Mouse (Mus musculus): ENCODE data around the gene Meis1.
A peak's percentile ranks its signal among the peaks of the same experiment; 100 is the strongest.

The Meis1 gene

GRCm38 (mm10) chr11:18874278-18875000 lies 144.3 kb downstream of the Meis1 start:
- peak in 1 of 2 experiments; percentile 4 for DNase-seq

DNA sequence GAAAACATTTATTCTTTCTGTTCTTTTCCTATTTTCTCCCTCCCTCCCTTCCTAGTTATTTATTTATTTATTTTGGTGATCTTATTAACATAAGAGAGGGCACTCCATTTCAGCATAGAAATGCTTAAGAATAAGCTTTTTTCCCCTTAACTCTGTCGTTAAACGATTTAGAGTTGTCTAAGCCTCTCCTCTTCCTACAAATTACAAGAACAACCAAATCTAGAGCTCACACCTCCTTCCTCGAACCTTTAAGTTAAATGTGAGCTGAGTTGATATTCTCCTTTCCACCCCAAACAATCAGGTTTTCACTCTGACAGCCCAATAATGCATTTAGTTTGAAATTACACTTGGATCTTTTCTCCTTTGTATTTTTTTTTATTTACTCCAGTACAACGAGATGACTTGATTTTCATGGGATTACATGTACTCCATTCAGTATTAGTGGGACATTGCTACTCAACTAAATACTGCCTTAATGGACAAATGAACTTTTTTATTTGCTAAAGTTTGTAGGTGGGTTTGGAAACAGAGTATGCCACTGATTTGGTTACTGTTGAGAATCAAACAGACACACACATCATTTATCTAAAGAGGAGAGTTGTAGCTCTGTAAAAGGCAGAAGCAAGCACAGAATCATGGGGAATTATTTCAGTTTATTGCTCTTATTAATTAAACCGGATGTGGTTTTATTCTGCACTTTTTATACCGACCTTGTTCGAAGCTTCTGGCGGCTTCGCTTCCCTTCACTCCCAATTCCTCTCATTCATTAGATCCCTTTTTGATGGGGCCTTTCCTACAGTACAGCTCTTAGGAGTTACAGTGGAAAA lies 145.1 kb downstream of the Meis1 start:
- no peak for DNase-seq

- no peak for DNase-seq
Measured at GRCm38 (mm10) chr11:18872793-18873192, 146.0 kb downstream of the Meis1 start.

DNA sequence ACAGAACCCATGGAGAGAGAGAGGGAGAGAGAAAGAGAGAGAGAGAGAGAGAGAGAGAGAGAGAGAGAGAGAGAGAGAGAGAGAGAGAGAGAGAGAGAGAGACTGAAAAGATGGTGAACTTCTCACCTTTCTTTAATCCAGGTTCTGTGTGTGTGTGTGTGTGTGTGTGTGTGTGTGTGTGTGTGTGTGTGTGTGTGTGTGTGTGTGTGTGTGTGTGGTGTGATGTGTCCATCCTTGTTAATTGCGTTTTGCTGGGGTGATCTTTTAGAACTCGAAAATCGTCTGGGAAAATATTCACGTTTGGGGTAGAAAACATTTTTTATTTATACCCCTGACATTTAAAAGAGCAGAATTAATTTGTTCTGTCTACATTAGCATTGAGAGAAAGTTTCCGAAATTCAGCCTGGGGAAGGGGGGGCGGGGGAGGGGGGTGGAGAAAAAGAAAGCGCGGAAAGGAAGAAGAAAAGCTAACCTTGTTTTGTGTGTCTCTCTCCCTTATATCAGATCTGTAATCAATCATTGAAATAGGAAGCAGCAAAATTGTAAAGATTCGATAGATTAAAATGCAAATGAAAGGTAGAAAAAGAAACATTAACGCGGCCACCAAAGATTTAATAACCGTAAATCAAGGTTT lies 146.6 kb downstream of the Meis1 start:
- no peak for DNase-seq

DNA sequence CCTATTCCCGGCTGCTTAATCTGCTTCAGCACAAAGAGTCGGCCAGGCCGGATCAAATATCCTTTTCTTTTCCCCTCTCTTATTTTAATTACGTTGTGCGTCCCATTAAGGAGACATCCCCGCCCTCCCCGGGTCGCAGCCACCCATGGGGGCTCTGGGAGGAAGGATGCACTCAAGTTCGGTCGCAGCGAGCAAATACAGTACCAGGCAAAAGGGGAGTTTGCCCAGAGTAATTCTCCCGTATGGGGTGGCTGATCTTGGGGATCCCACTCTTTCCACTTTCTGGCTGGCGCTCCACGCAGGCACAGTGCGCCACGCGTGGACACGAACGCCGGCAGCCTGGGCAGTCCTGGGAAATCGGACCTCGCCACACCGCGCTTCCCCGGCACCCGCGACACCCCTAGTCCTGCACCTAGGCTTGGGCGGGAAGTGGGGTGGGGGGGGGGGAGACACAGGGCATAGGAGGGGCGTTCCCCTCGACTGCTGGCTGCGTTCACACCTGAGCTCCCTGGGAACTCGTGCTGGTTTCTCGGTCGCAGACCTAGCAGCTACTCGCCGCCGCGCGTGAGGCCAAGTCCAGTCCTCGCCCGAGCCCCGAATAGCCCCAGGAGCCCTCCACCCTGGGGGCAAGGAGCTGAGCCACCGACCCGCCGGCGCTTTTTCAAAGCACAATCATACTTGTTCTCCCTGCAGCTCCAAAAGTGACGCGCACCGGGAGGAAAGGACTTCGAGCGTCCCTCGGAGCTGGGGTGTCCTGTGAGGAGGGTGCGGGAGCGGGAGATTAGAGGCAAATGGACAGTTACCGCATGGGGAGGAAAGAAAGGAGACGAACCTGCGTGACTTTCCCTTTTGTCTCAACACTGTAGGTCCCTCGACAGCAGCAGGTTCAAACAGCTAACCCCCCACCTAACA lies 147.4 kb downstream of the Meis1 start:
- no peak for DNase-seq

DNA sequence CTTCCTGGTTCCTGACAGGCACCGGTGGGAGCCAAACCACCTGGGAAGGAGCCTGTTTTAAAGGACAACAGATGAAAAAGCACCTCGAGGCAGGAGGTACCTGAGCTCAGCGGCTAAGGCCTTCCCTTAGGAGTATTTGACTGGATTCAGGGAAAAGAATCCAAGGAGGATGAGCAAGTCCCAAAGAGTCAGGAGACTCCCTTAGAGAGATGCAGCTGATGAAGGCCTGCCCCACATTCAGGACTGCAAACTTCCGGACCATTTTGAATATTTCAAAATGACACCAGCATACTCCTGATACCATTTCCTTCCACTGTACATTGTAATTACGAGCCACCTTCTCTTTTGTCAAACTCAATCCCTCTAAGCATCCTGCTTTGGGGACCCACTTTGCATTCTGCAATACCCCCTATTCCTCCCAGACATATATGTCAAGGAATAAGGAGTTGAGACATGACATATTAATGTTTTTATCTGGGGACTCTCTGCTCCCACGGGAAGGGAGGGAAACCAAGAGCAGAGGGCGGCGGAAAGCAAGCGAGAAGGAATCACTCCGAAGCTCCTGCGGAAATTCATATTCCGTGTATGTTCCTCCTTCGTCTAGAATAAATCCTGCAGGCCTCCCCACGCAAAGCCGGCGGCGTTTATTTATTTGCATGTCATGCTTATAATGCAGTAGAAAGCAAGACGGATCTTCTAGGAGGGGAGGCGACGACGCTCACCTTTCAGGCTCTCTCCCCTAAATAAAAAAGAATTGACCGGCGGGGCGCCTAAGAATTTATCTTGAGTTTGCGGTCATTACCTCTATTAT lies 148.5 kb downstream of the Meis1 start:
- DNase-seq = no peak

DNA sequence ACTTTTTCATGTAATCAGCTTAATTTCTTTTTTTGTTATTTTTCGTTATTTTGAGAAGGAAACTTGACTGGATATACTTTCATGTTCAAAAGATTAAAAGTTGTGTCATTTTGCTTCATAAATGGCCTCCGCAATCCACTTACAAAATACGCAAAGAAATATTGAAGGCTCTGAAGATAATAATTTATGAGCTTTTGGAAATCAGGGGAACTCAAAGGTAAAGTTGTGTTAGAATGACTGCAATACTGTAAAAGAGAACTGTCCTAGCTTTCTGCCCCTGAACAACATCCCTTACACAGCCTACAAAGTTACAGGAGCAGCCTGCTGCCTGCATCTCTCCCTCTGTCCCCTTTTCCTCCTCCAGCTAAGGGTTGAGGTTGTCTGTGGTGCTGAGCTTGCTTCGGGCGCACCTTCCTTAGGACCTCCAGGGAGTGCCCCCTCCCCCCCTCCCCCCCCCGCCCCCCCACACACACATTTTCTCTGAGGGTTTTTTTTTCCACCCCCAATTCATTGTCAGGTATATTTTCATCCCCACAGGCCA lies 149.3 kb downstream of the Meis1 start:
- no peak for DNase-seq

- no peak for DNase-seq
Measured at GRCm38 (mm10) chr11:18867665-18868064, 151.1 kb downstream of the Meis1 start.

DNA sequence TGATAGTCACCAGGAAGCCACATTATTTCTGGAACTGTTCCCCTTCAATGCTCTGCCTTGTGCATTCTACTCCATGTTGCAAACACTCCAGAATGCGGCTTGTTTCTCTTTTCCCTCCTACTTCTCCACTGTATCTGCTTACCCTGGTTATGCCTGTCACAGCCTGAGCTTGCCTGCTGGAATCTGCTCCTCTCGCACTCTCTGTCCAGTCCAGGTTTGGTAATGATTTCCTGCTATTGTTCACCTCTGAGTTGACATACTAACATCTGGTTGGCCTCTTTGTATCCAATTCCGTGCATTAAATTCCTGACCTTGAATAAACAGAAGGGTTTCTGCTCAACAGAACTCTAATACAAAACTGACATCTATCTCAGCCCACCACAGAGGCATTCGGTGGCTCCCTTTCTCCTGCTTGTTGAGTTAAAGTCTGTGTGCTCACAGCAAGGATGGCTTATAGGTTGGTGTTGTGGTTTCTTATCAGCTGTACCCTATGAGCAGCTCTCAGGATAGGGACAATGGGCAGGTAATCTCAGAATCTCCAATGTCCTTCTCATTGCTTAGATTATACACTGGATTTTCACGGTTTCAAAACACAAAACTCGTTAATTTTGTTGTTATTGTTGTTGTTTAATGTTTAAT lies 152.5 kb downstream of the Meis1 start:
- no peak for DNase-seq

- no peak for DNase-seq
Measured at GRCm38 (mm10) chr11:18850772-18851171, 168.0 kb downstream of the Meis1 start.

DNA sequence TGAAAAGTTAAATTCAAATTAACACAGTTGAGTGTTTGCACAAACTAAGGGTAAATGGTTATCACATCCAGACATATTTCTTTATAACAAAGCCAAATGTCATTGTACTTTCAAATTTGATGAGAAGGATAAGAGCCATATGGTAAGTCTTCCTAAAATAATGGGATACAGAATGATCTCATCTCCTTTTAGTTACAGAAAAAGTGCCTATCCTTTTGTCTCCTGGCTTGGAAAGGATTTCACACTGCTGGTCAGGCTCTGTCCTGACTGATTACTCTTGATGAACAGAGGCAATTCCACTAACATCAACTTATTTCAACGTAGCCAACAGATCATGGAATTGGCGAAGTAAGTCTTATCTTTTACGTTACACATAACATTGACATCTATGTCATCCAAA lies 171.1 kb downstream of the Meis1 start:
- DNase-seq = no peak

DNA sequence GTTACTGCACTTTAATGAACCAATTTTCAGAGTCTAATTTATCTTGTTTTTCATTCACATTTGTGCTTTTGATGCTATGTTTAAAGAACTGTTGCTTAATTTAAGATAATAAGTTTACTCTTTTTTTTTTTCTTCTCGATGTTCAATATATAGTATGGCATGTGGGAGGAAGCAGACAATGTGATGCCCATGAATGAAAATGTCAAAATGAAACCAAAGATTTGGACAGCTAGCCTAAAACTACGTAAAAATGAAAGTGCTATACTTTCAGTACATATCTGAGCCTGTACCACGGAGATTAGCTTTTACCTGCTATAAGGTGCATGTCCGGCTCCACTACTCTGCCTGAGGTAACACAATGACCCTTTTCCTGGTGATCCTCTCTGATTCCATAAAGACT lies 172.3 kb downstream of the Meis1 start:
- DNase-seq = no peak

DNA sequence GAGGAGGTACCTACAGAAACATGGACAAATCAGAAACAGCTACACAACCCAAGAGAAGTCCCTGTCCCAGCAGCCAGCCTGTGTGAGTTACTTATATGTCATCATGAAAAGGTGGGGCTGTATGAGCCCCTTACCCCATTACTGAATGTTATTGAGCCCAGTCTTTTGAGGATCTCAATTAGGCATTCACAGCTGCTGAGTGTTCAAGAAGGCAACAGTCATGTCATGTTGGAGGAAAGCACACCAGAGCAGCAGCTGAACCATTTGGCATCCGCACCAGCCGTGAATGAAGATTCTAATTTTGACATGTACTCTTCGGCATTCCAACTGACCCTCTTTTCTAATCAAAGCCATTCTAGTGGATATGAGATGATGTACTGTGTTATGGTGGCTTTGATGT lies 172.9 kb downstream of the Meis1 start:
- no peak for DNase-seq

GRCm38 (mm10) chr11:18845466-18845865 lies 173.3 kb downstream of the Meis1 start:
- no peak for DNase-seq

DNA sequence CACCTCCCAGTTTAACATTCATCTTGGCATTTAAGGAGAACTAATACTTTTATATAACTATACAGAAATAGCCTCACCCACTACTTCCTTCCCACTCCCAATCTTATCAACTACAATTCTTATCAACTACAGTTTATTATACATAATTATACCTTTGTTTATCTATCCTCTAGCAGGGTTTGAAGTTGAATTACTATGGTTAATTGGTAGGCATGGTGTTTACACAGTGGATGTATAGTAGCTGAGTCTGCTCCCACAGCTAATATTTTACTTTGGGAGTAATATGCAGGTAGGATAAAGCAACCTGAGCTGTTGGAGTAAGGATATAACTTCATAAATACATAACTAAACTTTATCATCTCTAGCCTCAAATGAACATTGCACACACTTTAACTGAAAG lies 188.7 kb downstream of the Meis1 start:
- no peak for DNase-seq

Data from spleen, adult 18-20 months (tissue).